Mouse (Mus musculus): ENCODE data around the gene Gjb3.

DNA sequence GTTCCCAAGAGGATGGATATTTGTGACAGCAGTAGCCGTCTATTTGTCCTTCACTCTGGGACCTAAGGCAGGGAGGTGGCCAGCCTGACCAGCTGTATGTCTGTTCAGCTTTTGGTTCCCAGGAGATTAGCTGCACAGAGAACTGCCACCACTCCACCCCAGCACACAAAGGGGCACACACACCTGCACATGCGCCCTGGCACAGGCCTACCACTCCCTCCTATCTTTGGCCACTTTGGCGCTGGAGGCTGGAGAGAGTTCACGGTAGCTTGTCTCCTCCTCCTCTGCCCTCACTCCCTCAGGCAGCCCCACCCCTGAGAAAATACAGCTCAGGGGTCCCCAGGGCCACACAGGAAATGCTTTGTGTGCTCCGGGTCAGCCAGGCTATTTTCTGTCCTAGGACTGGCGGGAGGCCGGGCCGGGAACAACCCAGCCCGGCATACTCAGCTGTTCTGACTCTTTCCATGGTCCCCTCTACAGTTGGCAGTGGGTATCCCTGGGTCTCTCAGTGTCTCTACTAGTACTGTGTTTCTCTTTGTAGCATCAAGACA is 52.1 kb downstream of the Gjb3 start:
- TF ChIP-seq CTCF (IDR thresholded peaks at IDR 0.05; ENCODE audit: low read depth): no peak
- TF ChIP-seq EP300 (IDR thresholded peaks at IDR 0.05; ENCODE audit: low read depth): no peak

Data from liver, postnatal 0 days (tissue).